Mouse (Mus musculus): ENCODE results near the gene E2f3. TPM values are rescaled to one million over a fixed set of nuclear protein-coding genes. Genes with fewer than 3 reads are reported as not detected.

Gene E2f3
- polyA plus RNA-seq, 1 experiment from 2014 or later, result 19.6 TPM

- H3K36me3 ChIP-seq (replicated peaks; ENCODE audit: control insufficient read depth, insufficient read depth, low read depth, low read length), result no peaks in the 10 kb centered on the region; the same call in 1 of the 2 replicates
- peaks cover 2% of the 10 kb centered on the region; the same call in 1 of the 2 replicates for H3K4me1 ChIP-seq (ENCODE audit: control insufficient read depth, insufficient read depth, low read length)
- no peak overlapping the region for H3K4me3 ChIP-seq (ENCODE audit: low read depth, low read length)
- no peaks in the 10 kb centered on the region for H3K27me3 ChIP-seq (ENCODE audit: control insufficient read depth, insufficient read depth, low read length)
- no peak overlapping the region for H3K9ac ChIP-seq (replicated peaks; ENCODE audit: low read length)
- no peak overlapping the region for H3K27ac ChIP-seq (replicated peaks; ENCODE audit: low read depth, low read length)
- no peak overlapping the region for H3K4me2 ChIP-seq (ENCODE audit: low read depth, low read length)
- H3K9me3 ChIP-seq (replicated peaks; ENCODE audit: control insufficient read depth, low read length), result no peaks in the 10 kb centered on the region
- ATAC-seq (replicated peaks; ENCODE audit: insufficient number of reproducible peaks, low FRiP score, low TSS enrichment, low read depth) (peak; percentile 63), DNase-seq (ENCODE audit: low spot score) (peak; percentile 56)
- WGBS, result 44% methylated on average over 9 of the region's 9 CpGs
Observed at GRCm38 (mm10) chr13:29957731-29958254, 28.1 kb downstream of the E2f3 start.

GRCm38 (mm10) chr13:29956821-29957421, 28.9 kb downstream of the E2f3 start:
- Histone ChIP-seq H3K9me3 (replicated peaks; ENCODE audit: control insufficient read depth, low read length) (no peaks in the 10 kb centered on the region), H3K27ac (replicated peaks; ENCODE audit: low read depth, low read length) (no peak overlapping the region), H3K36me3 (replicated peaks; ENCODE audit: control insufficient read depth, insufficient read depth, low read depth, low read length) (no peaks in the 10 kb centered on the region; the same call in 1 of the 2 replicates), H3K27me3 (ENCODE audit: control insufficient read depth, insufficient read depth, low read length) (no peaks in the 10 kb centered on the region), H3K4me1 (ENCODE audit: control insufficient read depth, insufficient read depth, low read length) (peaks cover 2% of the 10 kb centered on the region; the same call in 1 of the 2 replicates), H3K9ac (replicated peaks; ENCODE audit: low read length) (no peak overlapping the region), H3K4me3 (ENCODE audit: low read depth, low read length) (no peak overlapping the region), H3K4me2 (ENCODE audit: low read depth, low read length) (no peak overlapping the region)
- DNase-seq (ENCODE audit: low spot score), result no peak
- no peak for ATAC-seq (replicated peaks; ENCODE audit: insufficient number of reproducible peaks, low FRiP score, low TSS enrichment, low read depth)
- 92% methylated on average over 12 of the region's 12 CpGs for WGBS

GRCm38 (mm10) chr13:29955296-29955695, 30.6 kb downstream of the E2f3 start:
- no peak for DNase-seq (ENCODE audit: low spot score)
- H3K36me3 ChIP-seq (replicated peaks; ENCODE audit: control insufficient read depth, insufficient read depth, low read depth, low read length), result no peaks in the 10 kb centered on the region; the same call in 1 of the 2 replicates

GRCm38 (mm10) chr13:29954741-29955140, 31.1 kb downstream of the E2f3 start:
- H3K36me3 ChIP-seq (replicated peaks; ENCODE audit: control insufficient read depth, insufficient read depth, low read depth, low read length), result no peaks in the 10 kb centered on the region; the same call in 1 of the 2 replicates
- no peak for ATAC-seq (replicated peaks; ENCODE audit: insufficient number of reproducible peaks, low FRiP score, low TSS enrichment, low read depth)
- no peaks in the 10 kb centered on the region for H3K27me3 ChIP-seq (ENCODE audit: control insufficient read depth, insufficient read depth, low read length)
- H3K27ac ChIP-seq (replicated peaks; ENCODE audit: low read depth, low read length), result no peak overlapping the region
- no peak overlapping the region for H3K4me3 ChIP-seq (ENCODE audit: low read depth, low read length)
- WGBS, result 86% methylated on average over 10 of the region's 10 CpGs
- no peaks in the 10 kb centered on the region for H3K9me3 ChIP-seq (replicated peaks; ENCODE audit: control insufficient read depth, low read length)
- no peak overlapping the region for H3K9ac ChIP-seq (replicated peaks; ENCODE audit: low read length)
- no peak for DNase-seq (ENCODE audit: low spot score)
- H3K4me2 ChIP-seq (ENCODE audit: low read depth, low read length), result no peak overlapping the region
- peaks cover 2% of the 10 kb centered on the region; the same call in 1 of the 2 replicates for H3K4me1 ChIP-seq (ENCODE audit: control insufficient read depth, insufficient read depth, low read length)

More at GRCm38 (mm10) chr13:29955296-29955695, 30.6 kb downstream of the E2f3 start:
- Histone ChIP-seq H3K9ac (replicated peaks; ENCODE audit: low read length) (no peak overlapping the region), H3K9me3 (replicated peaks; ENCODE audit: control insufficient read depth, low read length) (no peaks in the 10 kb centered on the region), H3K4me1 (ENCODE audit: control insufficient read depth, insufficient read depth, low read length) (peaks cover 2% of the 10 kb centered on the region; the same call in 1 of the 2 replicates), H3K4me2 (ENCODE audit: low read depth, low read length) (no peak overlapping the region), H3K27me3 (ENCODE audit: control insufficient read depth, insufficient read depth, low read length) (no peaks in the 10 kb centered on the region), H3K27ac (replicated peaks; ENCODE audit: low read depth, low read length) (no peak overlapping the region), H3K4me3 (ENCODE audit: low read depth, low read length) (no peak overlapping the region)
- ATAC-seq (replicated peaks; ENCODE audit: insufficient number of reproducible peaks, low FRiP score, low TSS enrichment, low read depth), result no peak
- 76% methylated on average over 10 of the region's 11 CpGs for WGBS

- H3K9ac ChIP-seq (replicated peaks; ENCODE audit: low read length), result no peak overlapping the region
- WGBS, result 96% methylated on average over 4 of the region's 4 CpGs
- H3K27ac ChIP-seq (replicated peaks; ENCODE audit: low read depth, low read length), result no peak overlapping the region
- H3K4me3 ChIP-seq (ENCODE audit: low read depth, low read length), result no peak overlapping the region
- H3K4me2 ChIP-seq (ENCODE audit: low read depth, low read length), result no peak overlapping the region
- no peaks in the 10 kb centered on the region for H3K27me3 ChIP-seq (ENCODE audit: control insufficient read depth, insufficient read depth, low read length)
- peaks cover 2% of the 10 kb centered on the region; the same call in 1 of the 2 replicates for H3K4me1 ChIP-seq (ENCODE audit: control insufficient read depth, insufficient read depth, low read length)
- no peak for ATAC-seq (replicated peaks; ENCODE audit: insufficient number of reproducible peaks, low FRiP score, low TSS enrichment, low read depth)
- no peaks in the 10 kb centered on the region; the same call in 1 of the 2 replicates for H3K36me3 ChIP-seq (replicated peaks; ENCODE audit: control insufficient read depth, insufficient read depth, low read depth, low read length)
- DNase-seq (ENCODE audit: low spot score), result no peak
- no peaks in the 10 kb centered on the region for H3K9me3 ChIP-seq (replicated peaks; ENCODE audit: control insufficient read depth, low read length)
Observed at GRCm38 (mm10) chr13:29953417-29954045, 32.3 kb downstream of the E2f3 start.

GRCm38 (mm10) chr13:29946045-29946444, 39.8 kb downstream of the E2f3 start:
- no peaks in the 10 kb centered on the region for H3K4me1 ChIP-seq (ENCODE audit: control insufficient read depth, insufficient read depth, low read length)
- DNase-seq (ENCODE audit: low spot score) (no peak), ATAC-seq (replicated peaks; ENCODE audit: insufficient number of reproducible peaks, low FRiP score, low TSS enrichment, low read depth) (no peak)
- H3K4me3 ChIP-seq (ENCODE audit: low read depth, low read length), result no peak overlapping the region
- no peak overlapping the region for H3K4me2 ChIP-seq (ENCODE audit: low read depth, low read length)
- no peaks in the 10 kb centered on the region for H3K27me3 ChIP-seq (ENCODE audit: control insufficient read depth, insufficient read depth, low read length)
- H3K27ac ChIP-seq (replicated peaks; ENCODE audit: low read depth, low read length), result no peak overlapping the region
- no peaks in the 10 kb centered on the region for H3K36me3 ChIP-seq (replicated peaks; ENCODE audit: control insufficient read depth, insufficient read depth, low read depth, low read length)
- WGBS, result 90% methylated on average over 8 of the region's 8 CpGs
- no peaks in the 10 kb centered on the region for H3K9me3 ChIP-seq (replicated peaks; ENCODE audit: control insufficient read depth, low read length)
- no peak overlapping the region for H3K9ac ChIP-seq (replicated peaks; ENCODE audit: low read length)

- ATAC-seq (replicated peaks; ENCODE audit: insufficient number of reproducible peaks, low FRiP score, low TSS enrichment, low read depth) (no peak), DNase-seq (ENCODE audit: low spot score) (no peak)
Observed at GRCm38 (mm10) chr13:29944915-29945570, 40.8 kb downstream of the E2f3 start.

More at GRCm38 (mm10) chr13:29944915-29945570, 40.8 kb downstream of the E2f3 start:
- Histone ChIP-seq H3K36me3 (replicated peaks; ENCODE audit: control insufficient read depth, insufficient read depth, low read depth, low read length) (no peaks in the 10 kb centered on the region), H3K4me2 (ENCODE audit: low read depth, low read length) (no peak overlapping the region), H3K27me3 (ENCODE audit: control insufficient read depth, insufficient read depth, low read length) (no peaks in the 10 kb centered on the region), H3K4me1 (ENCODE audit: control insufficient read depth, insufficient read depth, low read length) (no peaks in the 10 kb centered on the region), H3K27ac (replicated peaks; ENCODE audit: low read depth, low read length) (no peak overlapping the region), H3K9me3 (replicated peaks; ENCODE audit: control insufficient read depth, low read length) (no peaks in the 10 kb centered on the region), H3K9ac (replicated peaks; ENCODE audit: low read length) (no peak overlapping the region), H3K4me3 (ENCODE audit: low read depth, low read length) (no peak overlapping the region)
- 62% methylated on average over 9 of the region's 9 CpGs for WGBS

Data from embryonic facial prominence, embryonic 11.5 days (tissue).